Mouse (Mus musculus) C2C12 (cell line): ENCODE results near the gene Hist1h4f. TPM values are rescaled to one million over a fixed set of nuclear protein-coding genes. Genes with fewer than 3 reads are reported as not detected.

Experiments
- H3K27me3 ChIP-seq: one replicate; pipeline ENCODE4 v1.6.1; 2011; ENCODE audit not compliant: control insufficient read depth, insufficient read depth, insufficient read length
- H3K36me3 ChIP-seq: one replicate; pipeline ENCODE4 v1.6.1; 2011; ENCODE audit not compliant: control insufficient read depth, insufficient read depth
- H3K4me3 ChIP-seq: one replicate; pipeline ENCODE4 v1.5.1; 2011; ENCODE audit warnings: mild to moderate bottlenecking, control low read depth; ENCODE audit not compliant: poor library complexity, insufficient read depth, severe bottlenecking
- H3K79me2 ChIP-seq: one replicate; pipeline ENCODE4 v1.6.1; 2011; ENCODE audit not compliant: control insufficient read depth, insufficient read depth
- H3K79me3 ChIP-seq: one replicate; pipeline ENCODE4 v1.6.1; 2011; ENCODE audit warnings: low read depth, control low read depth
- H3ac ChIP-seq: one replicate; pipeline ENCODE3; 2011; ENCODE audit warnings: low read depth; ENCODE audit not compliant: control insufficient read depth, insufficient read length
- CEBPB ChIP-seq: IDR thresholded peaks from one replicate; pipeline ENCODE4 v1.6.1; 2011; ENCODE audit warnings: low read depth, mild to moderate bottlenecking, control low read depth, moderate library complexity
- CTCF ChIP-seq: IDR thresholded peaks from one replicate; pipeline ENCODE4 v1.5.1; 2011; ENCODE audit not compliant: control insufficient read depth, insufficient read depth, insufficient read length
- FOSL1 ChIP-seq: IDR thresholded peaks from one replicate; pipeline ENCODE4 v1.8.0; 2011; ENCODE audit warnings: mild to moderate bottlenecking, low read length; ENCODE audit not compliant: poor library complexity, insufficient read depth, severe bottlenecking
- MAX ChIP-seq: IDR thresholded peaks from one replicate; pipeline ENCODE4 v1.6.1; 2011; ENCODE audit warnings: mild to moderate bottlenecking, control low read depth
- MYOD1 ChIP-seq: IDR thresholded peaks from one replicate; pipeline ENCODE4 v1.6.1; 2011; ENCODE audit warnings: low read depth; ENCODE audit not compliant: control insufficient read depth, insufficient read length
- MYOG ChIP-seq: IDR thresholded peaks from one replicate; pipeline ENCODE4 v1.6.1; 2011; ENCODE audit not compliant: control insufficient read depth, insufficient read length; ENCODE audit errors: extremely low read depth
- USF1 ChIP-seq: IDR thresholded peaks from one replicate; pipeline ENCODE4 v1.6.1; 2011; ENCODE audit warnings: low read depth, mild to moderate bottlenecking, control low read depth, moderate library complexity
- microRNA-seq: library from miRNA; unstranded; fragments of <30 nt; microRNA quantifications from one replicate; pipeline ENCODE4, GENCODE M21; 2019; ENCODE audit warnings: borderline microRNAs expressed
- polyA plus RNA-seq: library from polyadenylated mRNA; unstranded; fragments of >200 nt; fragmentation: generic; extraction: Trizol; gene quantifications from one replicate; pipeline ENCODE4 v1.2.1, GENCODE M21; 2012; ENCODE audit warnings: missing spikeins

The Hist1h4f gene
- polyA plus RNA-seq, 1 experiment = 7.4 TPM

DNA sequence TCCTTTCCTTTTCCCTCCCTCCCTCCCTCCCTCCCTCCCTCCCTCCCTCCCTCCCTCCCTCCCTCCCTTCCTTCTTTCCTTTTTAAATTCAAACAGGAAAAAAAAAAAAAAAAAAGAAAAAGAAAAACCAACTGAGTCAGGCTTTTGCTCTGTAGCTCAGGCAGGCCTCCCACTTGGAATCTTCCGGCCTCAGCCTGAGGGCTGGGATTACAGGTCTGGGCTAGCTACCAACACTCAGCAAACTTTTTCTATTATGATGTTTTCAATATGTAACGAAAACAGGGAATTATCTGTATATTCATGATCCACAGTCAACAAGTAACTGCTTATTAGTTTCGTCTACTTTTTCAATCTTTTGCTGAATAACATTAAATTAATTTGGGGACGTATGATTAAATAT, 48.5 kb downstream of the Hist1h4f start:
- no peaks in the 10 kb centered on the region for H3K79me2 ChIP-seq
- H3ac ChIP-seq = no peak overlapping the region
- no peaks in the 10 kb centered on the region for H3K27me3 ChIP-seq
- H3K4me3 ChIP-seq = no peak overlapping the region
- H3K79me3 ChIP-seq = no peaks in the 10 kb centered on the region
- no peaks in the 10 kb centered on the region for H3K36me3 ChIP-seq
- TF ChIP-seq MYOG = no peak
- TF ChIP-seq FOSL1 = no peak
- TF ChIP-seq MYOD1 = no peak
- no peak for TF ChIP-seq CTCF
- TF ChIP-seq USF1 = no peak
- TF ChIP-seq CEBPB = no peak
- no peak for TF ChIP-seq MAX

DNA sequence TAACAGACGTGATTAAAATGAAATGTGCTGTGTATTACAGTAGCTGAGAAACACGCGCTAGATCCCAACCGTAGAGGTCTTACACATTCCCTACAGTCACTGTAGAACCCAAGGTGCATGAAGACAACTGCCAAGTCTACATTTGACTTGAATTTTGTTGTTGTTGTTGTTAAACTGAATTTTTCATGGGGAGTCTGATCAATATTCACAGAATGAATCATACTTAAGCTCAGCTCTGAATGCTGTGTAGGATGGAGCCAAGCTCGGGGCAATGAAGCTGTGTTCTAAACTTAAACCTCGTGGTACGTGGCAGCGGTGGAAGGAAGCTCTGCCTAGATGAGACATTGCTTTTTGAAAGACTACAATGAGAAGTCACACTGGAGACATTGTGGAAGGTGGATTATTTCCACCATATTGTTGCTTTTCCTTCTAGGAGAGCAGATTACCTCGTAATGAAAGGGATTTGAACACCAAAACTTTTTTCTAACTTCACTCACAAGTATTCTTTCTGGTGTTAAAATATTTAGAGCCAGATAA, 49.3 kb downstream of the Hist1h4f start:
- TF ChIP-seq MYOG (no peak), CEBPB (no peak), FOSL1 (no peak), MAX (no peak), USF1 (no peak), MYOD1 (no peak), CTCF (no peak)
- no peaks in the 10 kb centered on the region for H3K79me3 ChIP-seq
- H3K79me2 ChIP-seq = no peaks in the 10 kb centered on the region
- no peak overlapping the region for H3K4me3 ChIP-seq
- H3K36me3 ChIP-seq = no peaks in the 10 kb centered on the region
- H3K27me3 ChIP-seq = no peaks in the 10 kb centered on the region
- no peak overlapping the region for H3ac ChIP-seq

DNA sequence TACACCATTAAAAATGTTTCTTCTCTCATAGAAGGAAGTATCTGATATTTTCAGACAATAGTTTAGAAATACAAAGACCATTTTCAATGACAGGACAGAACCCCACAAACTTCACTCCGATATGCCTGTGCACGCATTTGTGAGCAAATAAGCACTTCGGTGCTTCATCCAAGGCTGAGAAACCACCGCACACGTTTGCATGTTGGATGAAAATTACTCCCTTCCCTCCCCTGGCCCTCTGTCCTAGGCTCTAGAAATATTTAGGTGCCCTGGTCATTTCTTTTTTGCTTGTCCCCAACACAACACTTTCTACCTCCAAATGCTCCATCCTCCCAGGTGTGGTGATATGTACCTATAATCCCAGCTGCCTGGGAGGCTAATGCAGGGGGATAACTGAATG, 49.9 kb downstream of the Hist1h4f start:
- H3K27me3 ChIP-seq = no peaks in the 10 kb centered on the region
- no peaks in the 10 kb centered on the region for H3K79me3 ChIP-seq
- no peak overlapping the region for H3ac ChIP-seq
- H3K4me3 ChIP-seq = no peak overlapping the region
- no peaks in the 10 kb centered on the region for H3K79me2 ChIP-seq
- H3K36me3 ChIP-seq = no peaks in the 10 kb centered on the region
- no peak for TF ChIP-seq USF1
- TF ChIP-seq FOSL1 = no peak
- TF ChIP-seq MYOG = no peak
- TF ChIP-seq MAX = no peak
- no peak for TF ChIP-seq CEBPB
- TF ChIP-seq MYOD1 = no peak
- TF ChIP-seq CTCF = no peak

Small RNA genes lying within 50 kb of the gene (microRNA-seq; reads per million reads assigned to microRNA genes)
- gene Gm44297 (not detected), gene Gm44359 (not detected), gene Gm44394 (not detected), gene n-TStga1 (0.68 reads per million, percentile 14 among the genes with 10 or more reads in this experiment)

Other genes starting within 250 kb of the Hist1h4f start
- 2.1 TPM for gene Zfp322a, start 182.4 kb downstream of the Hist1h4f start, polyA plus RNA-seq
- 11.2 TPM for gene Abt1, start 127.8 kb downstream of the Hist1h4f start, polyA plus RNA-seq
- gene Btn1a1, start 85.7 kb downstream of the Hist1h4f start, polyA plus RNA-seq = not detected
- gene Btn2a2, start 62.8 kb downstream of the Hist1h4f start, polyA plus RNA-seq = 0.07 TPM
- gene Hist1h4h, start 20.6 kb downstream of the Hist1h4f start, polyA plus RNA-seq = 6.9 TPM
- gene Hist1h2af, start 17.7 kb downstream of the Hist1h4f start, polyA plus RNA-seq = 98.1 TPM
- gene Hist1h3g, start 16.2 kb downstream of the Hist1h4f start, polyA plus RNA-seq = 5.5 TPM
- gene Hist1h2bh, start 8.3 kb downstream of the Hist1h4f start, polyA plus RNA-seq = 1.2 TPM
- 1.2 TPM for gene Hist1h3f, start 7.6 kb downstream of the Hist1h4f start, polyA plus RNA-seq
- 0.25 TPM for gene Hist1h1d, start 1.6 kb upstream of the Hist1h4f start, polyA plus RNA-seq
- 2.8 TPM for gene Hist1h3e, start 10.7 kb upstream of the Hist1h4f start, polyA plus RNA-seq
- gene Hist1h2ae, start 19.6 kb upstream of the Hist1h4f start, polyA plus RNA-seq = 12.6 TPM
- gene Hist1h2bg, start 19.7 kb upstream of the Hist1h4f start, polyA plus RNA-seq = 9.9 TPM
- 4.5 TPM for gene Hist1h2bf, start 22.5 kb upstream of the Hist1h4f start, polyA plus RNA-seq
- gene Hist1h2ad, start 22.7 kb upstream of the Hist1h4f start, polyA plus RNA-seq = 0.73 TPM
- 1.9 TPM for gene Hist1h3d, start 24.1 kb upstream of the Hist1h4f start, polyA plus RNA-seq
- gene Hist1h4d, start 29.9 kb upstream of the Hist1h4f start, polyA plus RNA-seq = 2.8 TPM
- 0.98 TPM for gene Hist1h2be, start 69.5 kb upstream of the Hist1h4f start, polyA plus RNA-seq
- gene Hist1h1e, start 70.9 kb upstream of the Hist1h4f start, polyA plus RNA-seq = 1.2 TPM
- 0.54 TPM for gene Hist1h2ac, start 132.3 kb upstream of the Hist1h4f start, polyA plus RNA-seq
- 16.8 TPM for gene Hist1h2bc, start 132.6 kb upstream of the Hist1h4f start, polyA plus RNA-seq
- not detected for gene Hist1h1t, start 144.2 kb upstream of the Hist1h4f start, polyA plus RNA-seq
- 0.62 TPM for gene Hist1h4c, start 146.8 kb upstream of the Hist1h4f start, polyA plus RNA-seq
- 0.91 TPM for gene Hfe, start 159.2 kb upstream of the Hist1h4f start, polyA plus RNA-seq
- gene Hist1h1c, start 187.2 kb upstream of the Hist1h4f start, polyA plus RNA-seq = 45.9 TPM
- gene Hist1h3c, start 194.0 kb upstream of the Hist1h4f start, polyA plus RNA-seq = 6.1 TPM
- gene Hist1h2bb, start 195.1 kb upstream of the Hist1h4f start, polyA plus RNA-seq = 2.8 TPM
- gene Hist1h2ab, start 199.5 kb upstream of the Hist1h4f start, polyA plus RNA-seq = 9.3 TPM
- 2.0 TPM for gene Hist1h3b, start 200.6 kb upstream of the Hist1h4f start, polyA plus RNA-seq
- 16.8 TPM for gene Hist1h4b, start 205.4 kb upstream of the Hist1h4f start, polyA plus RNA-seq
- 6.8 TPM for gene Hist1h4a, start 209.6 kb upstream of the Hist1h4f start, polyA plus RNA-seq
- 2.4 TPM for gene Hist1h3a, start 210.7 kb upstream of the Hist1h4f start, polyA plus RNA-seq
- gene Hist1h1a, start 212.0 kb upstream of the Hist1h4f start, polyA plus RNA-seq = 1.5 TPM
- 0.02 TPM for gene Trim38, start 218.3 kb upstream of the Hist1h4f start, polyA plus RNA-seq